Mouse (Mus musculus): Measurements from ENCODE around the gene Mrap. TPM values are rescaled to one million over a fixed set of nuclear protein-coding genes. Genes with fewer than 3 reads are reported as not detected.

Gene Mrap
- polyA plus RNA-seq, 1 experiment, result 28.8 TPM

DNA sequence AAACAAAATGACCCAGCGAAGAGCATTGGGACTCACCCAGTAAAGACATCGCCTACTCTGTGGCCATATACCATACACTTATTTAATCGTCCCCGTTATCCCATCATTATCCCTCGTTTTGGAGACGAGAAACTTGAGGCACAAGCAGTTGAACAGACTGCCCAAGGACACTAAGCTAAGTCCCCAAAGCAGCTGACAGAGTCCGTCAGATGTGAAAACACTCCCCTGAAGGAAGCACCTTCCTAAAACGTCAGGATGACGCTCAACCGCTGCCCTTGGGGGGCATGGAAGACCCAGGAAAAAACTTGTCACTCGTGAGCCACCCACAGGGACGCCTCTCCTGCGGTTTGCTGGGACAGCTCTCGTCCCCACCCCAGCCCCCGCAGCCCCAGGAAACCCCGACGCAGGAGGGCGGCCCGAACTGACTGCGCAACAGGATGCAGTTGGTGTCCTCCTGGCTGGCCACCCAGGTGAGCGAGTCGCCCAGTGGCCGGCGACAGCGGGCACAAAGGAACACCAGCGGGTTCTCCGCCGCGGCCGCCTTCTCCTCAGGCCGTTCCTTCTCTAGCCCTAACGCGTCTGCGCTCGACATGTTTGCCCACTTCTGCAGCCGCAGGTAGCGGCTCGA lies 11.3 kb upstream of the Mrap start:
- no peak for TF ChIP-seq POLR2A (IDR thresholded peaks at IDR 0.05; ENCODE audit: low read depth, low read length)
- no peak for TF ChIP-seq CTCF (conservative IDR thresholded peaks at IDR 0.05; ENCODE audit: insufficient read depth, insufficient read length, low read depth, low read length)
- no peaks in the 10 kb centered on the region for H3K36me3 ChIP-seq (ENCODE audit: control insufficient read depth, insufficient read depth, low read length)
- no peak overlapping the region for H3K27ac ChIP-seq (ENCODE audit: insufficient read depth, low read depth, low read length)
- DNase-seq, result no peak
- peak overlapping the region; percentile 92 for H3K4me3 ChIP-seq (ENCODE audit: insufficient read depth, low read depth, low read length)
- 6% methylated on average over 38 of the region's 38 CpGs for WGBS
- H3K27me3 ChIP-seq (replicated peaks; ENCODE audit: control insufficient read depth, insufficient read depth, low read length), result no peaks in the 10 kb centered on the region
- H3K4me1 ChIP-seq (ENCODE audit: control insufficient read depth, insufficient read depth, low read length), result peaks cover 3% of the 10 kb centered on the region; the same call in 1 of the 2 replicates

DNA sequence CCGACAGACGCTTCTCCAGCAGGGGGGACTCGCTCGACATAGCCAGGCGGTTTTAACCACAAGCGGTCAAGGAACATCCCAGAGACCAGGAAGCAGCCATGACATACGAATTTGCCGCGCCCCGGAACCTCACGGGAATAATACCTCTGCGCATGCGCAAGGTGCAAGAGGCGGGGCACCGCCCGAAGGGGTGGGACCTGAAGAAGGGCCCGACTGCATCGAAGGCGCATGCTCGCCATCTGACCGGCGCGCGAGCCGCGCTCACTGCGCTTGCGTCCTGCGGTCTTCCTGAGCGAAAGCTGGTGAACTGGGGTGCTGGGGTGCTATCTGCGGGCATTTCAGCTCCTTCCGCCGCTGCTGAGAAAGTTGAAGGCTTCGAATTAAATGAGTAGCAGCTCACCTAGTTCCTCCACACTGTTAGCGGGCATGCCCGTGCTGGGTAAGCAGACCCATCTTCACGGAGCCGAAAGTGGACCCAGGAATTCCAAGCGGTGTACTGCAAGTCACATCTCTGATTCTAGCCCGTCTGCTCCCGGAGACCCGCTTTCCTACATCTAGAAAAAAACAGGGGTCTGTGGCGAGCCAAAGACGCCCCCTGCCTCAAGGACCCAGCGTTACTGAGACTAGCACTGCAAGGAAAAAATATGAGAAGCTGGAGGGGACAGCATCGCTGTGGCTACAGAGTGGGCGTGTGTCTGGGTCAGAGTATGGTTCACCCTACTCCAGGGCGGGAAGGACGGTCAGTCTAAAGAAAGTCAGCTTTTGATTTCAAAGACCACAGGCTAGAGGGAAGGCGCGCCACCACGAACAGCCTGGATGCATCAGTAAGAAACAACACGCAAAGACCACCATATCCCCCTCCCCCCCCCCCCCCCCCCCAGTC lies 10.5 kb upstream of the Mrap start, which contains the start of gene Mis18a:
TSS of gene Mis18a (minus strand) at position 172 of the 883 bp plus-strand sequence.
- Histone ChIP-seq H3K36me3 (ENCODE audit: control insufficient read depth, insufficient read depth, low read length) (no peaks in the 10 kb centered on the region), H3K27me3 (replicated peaks; ENCODE audit: control insufficient read depth, insufficient read depth, low read length) (no peaks in the 10 kb centered on the region), H3K4me1 (ENCODE audit: control insufficient read depth, insufficient read depth, low read length) (peaks cover 3% of the 10 kb centered on the region; the same call in 1 of the 2 replicates), H3K27ac (ENCODE audit: insufficient read depth, low read depth, low read length) (no peak within 1 kb of the TSS), H3K4me3 (ENCODE audit: insufficient read depth, low read depth, low read length) (peak within 1 kb of the TSS; percentile 92)
- DNase-seq, result peak; percentile 97
- TF ChIP-seq CTCF (conservative IDR thresholded peaks at IDR 0.05; ENCODE audit: insufficient read depth, insufficient read length, low read depth, low read length) (no peak), POLR2A (IDR thresholded peaks at IDR 0.05; ENCODE audit: low read depth, low read length) (peak; percentile 84)
- 2% methylated on average over 53 of the region's 53 CpGs for WGBS

- TF ChIP-seq POLR2A (IDR thresholded peaks at IDR 0.05; ENCODE audit: low read depth, low read length), result no peak
- TF ChIP-seq CTCF (conservative IDR thresholded peaks at IDR 0.05; ENCODE audit: insufficient read depth, insufficient read length, low read depth, low read length), result no peak
- Histone ChIP-seq H3K27me3 (replicated peaks; ENCODE audit: control insufficient read depth, insufficient read depth, low read length) (no peaks in the 10 kb centered on the region), H3K36me3 (ENCODE audit: control insufficient read depth, insufficient read depth, low read length) (no peaks in the 10 kb centered on the region), H3K4me1 (ENCODE audit: control insufficient read depth, insufficient read depth, low read length) (no peaks in the 10 kb centered on the region), H3K4me3 (ENCODE audit: insufficient read depth, low read depth, low read length) (no peak overlapping the region), H3K27ac (ENCODE audit: insufficient read depth, low read depth, low read length) (no peak overlapping the region)
- WGBS, result 63% methylated on average over 4 of the region's 4 CpGs
- DNase-seq, result no peak
Observed at GRCm38 (mm10) chr16:90735611-90736010, 2.4 kb upstream of the Mrap start.

DNA sequence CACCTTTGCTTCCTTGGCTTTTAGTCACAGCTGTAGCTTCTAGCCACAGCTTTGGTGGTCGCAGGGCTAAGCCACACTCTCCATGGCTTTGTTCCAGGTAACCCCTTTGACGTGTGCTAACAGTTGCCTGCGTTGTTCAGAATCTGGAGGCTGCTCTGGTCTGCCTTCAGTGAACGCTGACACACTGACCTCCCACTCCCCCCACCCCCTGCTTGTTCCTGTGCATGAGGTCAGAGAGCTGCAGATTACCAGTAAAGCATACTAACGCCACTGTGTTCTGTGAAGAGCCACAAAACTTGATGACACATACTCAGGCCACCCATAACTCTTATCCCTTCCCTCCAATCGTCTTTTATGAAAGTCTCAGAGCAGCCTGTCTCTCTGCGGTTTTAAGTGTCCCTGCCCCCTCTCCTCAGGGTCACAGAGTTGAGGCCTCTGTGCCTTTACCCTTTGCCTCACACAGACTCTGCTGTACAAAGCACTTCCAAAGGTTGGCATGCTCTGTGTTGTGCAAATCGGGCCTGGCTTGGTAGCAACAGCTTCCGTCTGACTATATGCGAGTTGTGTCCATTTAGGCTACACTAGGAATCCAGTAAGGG lies 1.2 kb upstream of the Mrap start:
- H3K4me1 ChIP-seq (ENCODE audit: control insufficient read depth, insufficient read depth, low read length), result no peaks in the 10 kb centered on the region
- DNase-seq, result peak; percentile 26
- no peak overlapping the region for H3K27ac ChIP-seq (ENCODE audit: insufficient read depth, low read depth, low read length)
- H3K27me3 ChIP-seq (replicated peaks; ENCODE audit: control insufficient read depth, insufficient read depth, low read length), result no peaks in the 10 kb centered on the region
- no peak for TF ChIP-seq POLR2A (IDR thresholded peaks at IDR 0.05; ENCODE audit: low read depth, low read length)
- 46% methylated on average over 10 of the region's 10 CpGs for WGBS
- H3K36me3 ChIP-seq (ENCODE audit: control insufficient read depth, insufficient read depth, low read length), result no peaks in the 10 kb centered on the region
- H3K4me3 ChIP-seq (ENCODE audit: insufficient read depth, low read depth, low read length), result no peak overlapping the region

DNA sequence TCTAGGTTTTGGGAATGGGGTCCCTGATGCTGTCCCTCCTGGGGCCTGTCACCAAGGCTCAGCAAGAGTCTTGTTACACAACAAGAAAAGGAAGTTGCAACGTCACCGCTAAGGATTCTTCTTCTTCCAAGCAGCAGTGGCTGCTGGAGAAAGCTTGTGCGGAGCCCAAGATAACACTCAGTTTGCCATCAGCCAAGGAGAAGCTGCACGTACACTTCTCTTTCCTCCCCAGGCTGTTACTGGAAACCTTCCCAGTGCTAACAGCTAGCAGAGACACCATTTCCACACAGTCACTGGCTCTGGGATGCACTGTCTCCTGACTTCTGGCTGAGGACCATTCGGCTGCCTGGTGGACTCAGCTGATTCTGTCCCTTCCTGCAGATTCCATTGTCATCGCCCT lies 9.1 kb downstream of the Mrap start:
- peak; percentile 11 for DNase-seq
- Histone ChIP-seq H3K4me1 (ENCODE audit: control insufficient read depth, insufficient read depth, low read length) (peaks cover 3% of the 10 kb centered on the region; the same call in 1 of the 2 replicates), H3K4me3 (ENCODE audit: insufficient read depth, low read depth, low read length) (no peak overlapping the region), H3K27me3 (replicated peaks; ENCODE audit: control insufficient read depth, insufficient read depth, low read length) (no peaks in the 10 kb centered on the region), H3K27ac (ENCODE audit: insufficient read depth, low read depth, low read length) (no peak overlapping the region), H3K36me3 (ENCODE audit: control insufficient read depth, insufficient read depth, low read length) (no peaks in the 10 kb centered on the region)
- 79% methylated on average over 6 of the region's 6 CpGs for WGBS
- TF ChIP-seq POLR2A (IDR thresholded peaks at IDR 0.05; ENCODE audit: low read depth, low read length) (no peak), CTCF (conservative IDR thresholded peaks at IDR 0.05; ENCODE audit: insufficient read depth, insufficient read length, low read depth, low read length) (no peak)

- 96% methylated on average over 7 of the region's 7 CpGs for WGBS
- no peaks in the 10 kb centered on the region for H3K36me3 ChIP-seq (ENCODE audit: control insufficient read depth, insufficient read depth, low read length)
- DNase-seq, result no peak
- H3K27ac ChIP-seq (ENCODE audit: insufficient read depth, low read depth, low read length), result no peak overlapping the region
- no peak for TF ChIP-seq CTCF (conservative IDR thresholded peaks at IDR 0.05; ENCODE audit: insufficient read depth, insufficient read length, low read depth, low read length)
- no peaks in the 10 kb centered on the region for H3K27me3 ChIP-seq (replicated peaks; ENCODE audit: control insufficient read depth, insufficient read depth, low read length)
- no peak overlapping the region for H3K4me3 ChIP-seq (ENCODE audit: insufficient read depth, low read depth, low read length)
- peaks cover 3% of the 10 kb centered on the region; the same call in 1 of the 2 replicates for H3K4me1 ChIP-seq (ENCODE audit: control insufficient read depth, insufficient read depth, low read length)
Observed at GRCm38 (mm10) chr16:90748169-90748568, 10.2 kb downstream of the Mrap start.

All from kidney, adult 2 months (tissue).